Mouse (Mus musculus): ENCODE data around the gene 6820408C15Rik. TPM values are rescaled to one million over a fixed set of nuclear protein-coding genes. Genes with fewer than 3 reads are reported as not detected.

6820408C15Rik gene
- 0.42 and 0.49 TPM in 2 replicates for polyA plus RNA-seq (2015; fragmentation: Nextera tagmentation; extraction: Ambion mirVana)

GRCm38 (mm10) chr2:152415287-152415686, at the start of gene 6820408C15Rik:
Gene 6820408C15Rik, plus strand, starts transcription at chr2:152415587.
- Histone ChIP-seq H3K27me3 (replicated peaks) (no peaks in the 10 kb centered on the region), H3K4me2 (replicated peaks) (peak within 1 kb of the TSS; percentile 79), H3K9me3 (no peaks in the 10 kb centered on the region), H3K27ac (peak within 1 kb of the TSS; percentile 96), H3K36me3 (no peaks in the 10 kb centered on the region), H3K4me1 (replicated peaks) (peaks cover 15% of the 10 kb centered on the region), H3K4me3 (replicated peaks) (peak within 1 kb of the TSS; percentile 83), H3K9ac (peak within 1 kb of the TSS; percentile 99)
- WGBS, result 21% methylated on average over 4 of the region's 4 CpGs
- ATAC-seq, result peak; percentile 4; the same call in 1 of the 2 replicates

DNA sequence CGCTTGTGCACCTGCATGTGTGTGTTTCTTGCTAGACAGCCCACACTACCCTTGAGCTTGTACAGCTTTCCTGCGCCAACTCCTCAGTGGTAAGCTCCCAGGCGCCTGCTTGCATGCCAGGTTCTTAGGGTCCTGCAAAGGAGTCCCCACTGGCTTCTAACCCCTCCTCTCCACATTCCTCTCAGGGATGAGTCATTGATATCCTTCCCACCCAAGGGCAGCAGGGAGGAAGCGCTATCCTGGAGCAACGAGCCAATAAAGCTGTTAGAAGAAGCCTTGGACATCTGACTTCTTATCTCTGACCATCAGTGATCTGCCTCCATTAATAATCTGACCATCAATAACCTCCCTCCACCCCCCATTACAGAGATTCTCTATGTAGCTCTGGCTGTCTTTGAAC, 47.5 kb upstream of the 6820408C15Rik start:
- Histone ChIP-seq H3K9me3 (no peaks in the 10 kb centered on the region), H3K4me2 (replicated peaks) (no peak overlapping the region), H3K27me3 (replicated peaks) (no peaks in the 10 kb centered on the region), H3K4me3 (replicated peaks) (no peak overlapping the region), H3K9ac (no peak overlapping the region), H3K36me3 (no peaks in the 10 kb centered on the region), H3K4me1 (replicated peaks) (0 out of 2 replicates have a peak, but pooled peaks cover 5% of the 10 kb centered on the region), H3K27ac (no peak overlapping the region)
- no peak for ATAC-seq
- 65% methylated on average over 5 of the region's 5 CpGs for WGBS

DNA sequence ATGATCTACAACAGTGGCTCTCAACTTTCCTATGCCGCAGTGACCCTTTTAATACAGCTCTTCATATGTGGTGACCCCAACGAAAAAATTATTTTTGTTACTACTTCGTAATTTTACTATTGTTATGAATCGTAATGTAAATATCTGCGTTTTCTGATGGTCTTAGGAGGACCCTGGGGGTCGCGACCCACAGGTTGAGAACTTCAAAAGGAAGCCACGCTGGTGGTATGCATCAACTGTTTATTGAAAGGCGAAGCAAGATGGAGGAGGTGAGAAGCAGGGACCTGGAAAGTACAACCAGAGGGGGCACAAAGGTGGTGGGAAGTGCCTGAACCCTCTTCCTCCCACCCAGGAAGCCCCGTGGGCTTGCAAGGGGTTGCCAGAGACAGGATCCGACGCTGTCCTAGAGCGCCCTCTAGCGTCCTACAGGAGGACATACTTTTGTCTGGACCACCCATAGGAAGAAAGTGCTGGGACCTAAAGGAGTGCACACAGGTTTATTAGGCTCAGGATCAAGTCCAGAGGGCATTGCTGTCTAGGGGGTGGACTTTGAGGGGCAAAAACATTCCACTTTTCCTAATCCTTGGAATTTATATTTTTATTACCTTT, 46.8 kb upstream of the 6820408C15Rik start:
- H3K4me3 ChIP-seq (replicated peaks), result no peak overlapping the region
- H3K4me2 ChIP-seq (replicated peaks), result no peak overlapping the region; the same call in 1 of the 2 replicates
- 0 out of 2 replicates have a peak, but pooled peaks have one; percentile 26 for ATAC-seq
- no peak overlapping the region for H3K9ac ChIP-seq
- H3K4me1 ChIP-seq (replicated peaks), result 0 out of 2 replicates have a peak, but pooled peaks cover 3% of the 10 kb centered on the region
- no peak overlapping the region for H3K27ac ChIP-seq
- WGBS, result 30% methylated on average over 14 of the region's 14 CpGs
- no peaks in the 10 kb centered on the region for H3K36me3 ChIP-seq
- H3K27me3 ChIP-seq (replicated peaks), result no peaks in the 10 kb centered on the region
- H3K9me3 ChIP-seq, result no peaks in the 10 kb centered on the region

DNA sequence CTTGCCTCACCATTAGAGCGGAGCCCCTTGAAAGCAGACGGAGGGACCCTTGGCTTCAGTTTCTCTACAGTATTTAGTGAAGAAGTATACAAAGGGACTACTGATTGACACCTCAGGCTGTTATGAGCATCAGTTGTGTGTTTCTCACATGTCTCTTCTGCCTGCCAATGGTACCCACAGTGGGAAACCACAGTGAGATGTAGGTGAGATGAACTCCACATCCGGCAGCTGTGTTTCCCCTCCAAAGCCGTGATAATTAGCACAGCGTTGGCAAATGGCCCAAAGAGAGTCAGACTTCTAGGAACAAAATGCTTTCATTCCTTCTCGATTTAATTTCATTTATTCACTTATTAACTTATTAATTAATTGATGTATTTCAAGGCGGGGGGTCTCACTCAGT, 43.3 kb upstream of the 6820408C15Rik start:
- Histone ChIP-seq H3K9ac (no peak overlapping the region), H3K27me3 (replicated peaks) (0 out of 2 replicates have a peak, but pooled peaks cover 11% of the 10 kb centered on the region), H3K4me2 (replicated peaks) (no peak overlapping the region), H3K4me1 (replicated peaks) (peaks cover 11% of the 10 kb centered on the region; the same call in 1 of the 2 replicates), H3K27ac (no peak overlapping the region), H3K4me3 (replicated peaks) (no peak overlapping the region), H3K36me3 (no peaks in the 10 kb centered on the region), H3K9me3 (no peaks in the 10 kb centered on the region)
- ATAC-seq, result no peak
- WGBS, result 82% methylated on average over 7 of the region's 7 CpGs

DNA sequence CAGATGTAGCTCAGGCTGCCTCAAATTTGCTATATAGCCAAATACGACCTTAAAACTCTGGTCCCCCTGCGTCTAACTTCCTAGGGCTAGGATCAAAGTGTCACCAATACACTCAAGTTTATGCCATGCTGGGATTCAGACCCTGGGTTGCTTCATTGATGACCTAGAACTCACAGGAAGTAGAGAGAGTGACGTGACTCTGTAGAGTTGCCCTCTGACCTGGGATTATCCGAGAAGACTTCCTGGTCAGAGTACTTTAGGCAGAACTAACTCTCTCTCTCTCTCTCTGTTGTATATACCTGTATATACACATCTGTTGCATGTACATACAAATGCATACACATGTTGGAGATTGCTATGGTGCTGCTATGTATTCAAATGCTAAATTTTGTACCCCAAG, 42.7 kb upstream of the 6820408C15Rik start:
- ATAC-seq, result no peak
- no peaks in the 10 kb centered on the region for H3K9me3 ChIP-seq
- H3K36me3 ChIP-seq, result no peaks in the 10 kb centered on the region
- WGBS, result 58% methylated on average over 4 of the region's 4 CpGs
- no peak overlapping the region for H3K27ac ChIP-seq
- peaks cover 11% of the 10 kb centered on the region; the same call in 1 of the 2 replicates for H3K4me1 ChIP-seq (replicated peaks)
- 0 out of 2 replicates have a peak, but pooled peaks cover 11% of the 10 kb centered on the region for H3K27me3 ChIP-seq (replicated peaks)
- no peak overlapping the region for H3K4me3 ChIP-seq (replicated peaks)
- no peak overlapping the region for H3K4me2 ChIP-seq (replicated peaks)
- no peak overlapping the region for H3K9ac ChIP-seq

GRCm38 (mm10) chr2:152373547-152373946, 41.8 kb upstream of the 6820408C15Rik start:
- 79% methylated on average over 9 of the region's 9 CpGs for WGBS
- Histone ChIP-seq H3K9ac (no peak overlapping the region), H3K4me3 (replicated peaks) (no peak overlapping the region), H3K36me3 (no peaks in the 10 kb centered on the region), H3K4me2 (replicated peaks) (no peak overlapping the region), H3K27ac (no peak overlapping the region), H3K4me1 (replicated peaks) (peaks cover 11% of the 10 kb centered on the region; the same call in 1 of the 2 replicates), H3K9me3 (no peaks in the 10 kb centered on the region), H3K27me3 (replicated peaks) (0 out of 2 replicates have a peak, but pooled peaks cover 11% of the 10 kb centered on the region)
- no peak for ATAC-seq

DNA sequence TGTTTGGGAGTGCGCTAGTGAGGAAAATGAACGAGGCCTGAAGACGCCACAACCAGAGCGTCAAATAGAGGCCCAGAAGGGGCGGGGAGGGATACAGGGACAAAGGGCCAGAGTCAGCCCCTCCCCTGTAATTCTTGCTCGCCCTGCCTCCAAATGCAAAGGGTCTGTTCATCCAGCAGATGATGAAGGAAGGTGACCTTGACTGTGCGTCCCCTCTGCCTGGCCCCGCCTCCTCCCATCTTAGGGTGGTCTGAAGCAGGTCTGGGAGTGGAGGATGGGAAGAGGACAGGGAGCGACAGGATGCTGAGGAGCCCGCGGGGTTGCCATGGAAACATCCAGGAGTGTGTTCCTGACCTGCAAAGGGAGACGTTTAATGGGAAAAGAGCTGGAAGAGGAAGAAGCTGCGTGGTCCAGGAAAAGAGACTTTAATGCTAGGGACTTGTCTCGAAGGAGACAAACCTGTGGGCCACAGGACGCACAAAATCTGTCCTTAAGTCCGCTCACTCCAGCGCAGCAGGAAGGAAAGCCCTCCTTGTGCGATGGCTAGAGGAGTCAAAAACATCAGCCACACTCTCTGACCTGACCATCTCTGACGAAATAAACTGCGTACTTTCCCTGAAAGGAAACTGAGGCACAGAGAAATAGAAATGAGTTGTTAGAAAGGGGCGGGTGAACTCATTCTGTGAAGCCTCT, 39.6 kb upstream of the 6820408C15Rik start:
- Histone ChIP-seq H3K9ac (0 out of 2 replicates have a peak overlapping the region, but pooled peaks have one; percentile 34), H3K36me3 (no peaks in the 10 kb centered on the region), H3K27me3 (replicated peaks) (0 out of 2 replicates have a peak, but pooled peaks cover 11% of the 10 kb centered on the region), H3K4me3 (replicated peaks) (no peak overlapping the region), H3K4me1 (replicated peaks) (peaks cover 11% of the 10 kb centered on the region; the same call in 1 of the 2 replicates), H3K9me3 (no peaks in the 10 kb centered on the region), H3K27ac (no peak overlapping the region), H3K4me2 (replicated peaks) (peak overlapping the region; percentile 52)
- ATAC-seq, result 0 out of 2 replicates have a peak, but pooled peaks have one; percentile 33
- WGBS, result 9% methylated on average over 21 of the region's 21 CpGs

DNA sequence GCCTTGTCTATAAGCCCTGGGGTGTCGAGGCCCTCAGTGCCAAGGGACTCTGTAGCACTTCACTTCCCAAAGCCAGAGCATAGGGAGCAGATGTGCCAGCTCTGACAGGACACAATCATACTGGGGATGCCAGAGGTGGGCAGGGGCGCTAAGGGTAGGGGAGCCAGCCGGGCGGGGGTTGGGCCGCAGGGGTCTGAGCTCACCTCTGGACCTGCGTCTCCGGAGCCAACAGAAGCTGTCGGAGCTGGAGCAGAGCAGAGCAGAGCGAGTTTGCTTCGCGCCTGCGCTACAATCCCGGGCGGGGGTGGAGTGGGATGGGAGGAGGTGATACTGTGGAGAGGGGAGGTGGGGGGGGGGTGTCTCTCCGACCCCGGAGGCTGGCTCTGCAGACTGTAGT, 39.0 kb upstream of the 6820408C15Rik start, which contains the start of gene Nrsn2:
TSS of gene Nrsn2 (minus strand) at position 294 of the 397 bp plus-strand sequence.
- Histone ChIP-seq H3K36me3 (no peaks in the 10 kb centered on the region), H3K4me3 (replicated peaks) (no peak within 1 kb of the TSS), H3K9me3 (no peaks in the 10 kb centered on the region), H3K9ac (peak within 1 kb of the TSS; percentile 34), H3K27me3 (replicated peaks) (0 out of 2 replicates have a peak, but pooled peaks cover 11% of the 10 kb centered on the region), H3K4me2 (replicated peaks) (peak within 1 kb of the TSS; percentile 52), H3K4me1 (replicated peaks) (peaks cover 11% of the 10 kb centered on the region; the same call in 1 of the 2 replicates), H3K27ac (no peak within 1 kb of the TSS)
- WGBS, result 2% methylated on average over 16 of the region's 16 CpGs
- peak; percentile 62; the same call in 1 of the 2 replicates for ATAC-seq

DNA sequence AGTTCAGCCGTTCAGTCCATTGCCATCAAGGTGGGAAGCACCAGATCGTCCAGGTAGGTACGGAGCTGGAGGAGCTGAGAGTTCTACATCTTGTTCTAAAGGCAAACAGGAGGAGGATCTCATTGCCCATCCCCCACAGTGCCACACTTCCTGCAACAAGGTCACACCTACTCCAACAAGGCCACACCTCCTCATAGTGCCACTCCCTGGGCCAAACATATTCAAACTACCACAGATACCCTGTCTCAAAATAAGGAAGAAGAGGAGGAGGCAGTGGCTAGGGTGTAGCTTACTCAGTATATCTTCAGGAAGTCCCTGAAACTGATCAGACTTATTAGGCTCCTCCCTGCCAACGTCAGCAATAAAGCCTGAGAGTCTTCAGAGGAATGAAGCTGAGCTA, 31.2 kb upstream of the 6820408C15Rik start:
- Histone ChIP-seq H3K9ac (no peak overlapping the region), H3K4me2 (replicated peaks) (no peak overlapping the region), H3K36me3 (no peaks in the 10 kb centered on the region), H3K9me3 (no peaks in the 10 kb centered on the region), H3K27ac (no peak overlapping the region), H3K4me3 (replicated peaks) (no peak overlapping the region), H3K4me1 (replicated peaks) (no peaks in the 10 kb centered on the region), H3K27me3 (replicated peaks) (no peaks in the 10 kb centered on the region)
- WGBS, result 80% methylated on average over 4 of the region's 4 CpGs
- ATAC-seq, result no peak

GRCm38 (mm10) chr2:152392786-152393185, 22.6 kb upstream of the 6820408C15Rik start:
- H3K36me3 ChIP-seq, result no peaks in the 10 kb centered on the region
- no peak for ATAC-seq
- H3K4me2 ChIP-seq (replicated peaks), result no peak overlapping the region
- no peaks in the 10 kb centered on the region for H3K27me3 ChIP-seq (replicated peaks)
- no peak overlapping the region for H3K9ac ChIP-seq
- H3K9me3 ChIP-seq, result no peaks in the 10 kb centered on the region
- H3K4me3 ChIP-seq (replicated peaks), result no peak overlapping the region
- H3K4me1 ChIP-seq (replicated peaks), result peaks cover 29% of the 10 kb centered on the region
- H3K27ac ChIP-seq, result no peak overlapping the region
- 23% methylated on average over 3 of the region's 3 CpGs for WGBS

DNA sequence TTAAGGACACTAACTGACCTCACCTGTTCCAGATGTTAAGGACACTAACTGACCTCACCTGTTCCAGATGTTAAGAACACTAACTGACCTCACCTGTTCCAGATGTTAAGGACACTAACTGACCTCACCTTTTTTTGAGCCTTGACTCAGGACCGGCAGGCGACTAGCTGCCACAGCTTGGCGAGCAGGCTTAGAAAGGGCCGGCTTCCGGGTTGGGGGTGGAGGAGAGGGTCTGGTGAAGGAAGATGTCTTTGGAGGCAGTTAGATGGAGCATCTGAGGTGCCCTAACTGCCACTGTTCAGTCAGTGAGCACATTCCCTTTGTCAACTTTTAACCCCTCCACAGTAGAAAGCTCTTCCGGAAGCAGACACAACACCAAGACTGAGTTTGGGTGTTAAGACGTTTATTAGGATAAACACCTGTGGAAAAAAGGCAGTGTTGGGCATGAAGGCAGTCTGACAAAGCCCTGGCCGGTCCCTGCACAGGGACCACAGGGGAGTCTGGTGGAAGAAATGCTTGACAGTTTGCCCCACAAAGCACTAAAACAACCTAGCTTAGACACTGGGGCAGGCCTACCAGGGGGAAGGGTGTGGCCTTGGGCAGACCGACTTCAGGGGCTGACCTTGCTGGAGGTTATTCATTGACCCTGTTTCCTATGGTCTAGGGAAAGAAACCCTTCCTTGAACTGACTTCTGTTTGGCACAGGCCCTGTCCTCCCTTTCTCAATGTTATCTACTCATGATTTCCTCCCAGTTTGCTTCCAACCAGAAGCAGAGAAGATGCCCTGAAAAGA, 22.0 kb upstream of the 6820408C15Rik start:
- ATAC-seq, result no peak
- H3K4me1 ChIP-seq (replicated peaks), result peaks cover 29% of the 10 kb centered on the region
- no peaks in the 10 kb centered on the region for H3K9me3 ChIP-seq
- no peaks in the 10 kb centered on the region for H3K27me3 ChIP-seq (replicated peaks)
- no peak overlapping the region for H3K4me3 ChIP-seq (replicated peaks)
- H3K27ac ChIP-seq, result no peak overlapping the region
- no peak overlapping the region for H3K9ac ChIP-seq
- peak overlapping the region; percentile 96; the same call in 1 of the 2 replicates for H3K4me2 ChIP-seq (replicated peaks)
- 42% methylated on average over 9 of the region's 9 CpGs for WGBS
- no peaks in the 10 kb centered on the region for H3K36me3 ChIP-seq

Measured in intestine, embryonic 15.5 days (tissue).